Mouse (Mus musculus) layer of hippocampus, adult 18-20 months (tissue): ENCODE measurements around the gene B3gnt7. TPM values are rescaled to one million over a fixed set of nuclear protein-coding genes. Genes with fewer than 3 reads are reported as not detected.

ENCODE experiments used
- DNase-seq, 2 experiments: peaks; one replicate each; pipeline ENCODE4 v3.0.0; 2022; ENCODE audit warnings: low spot score in 2 of 2
- microRNA-seq, 2 experiments: library from miRNA; unstranded; fragments of <30 nt; microRNA quantifications; one replicate each; pipeline ENCODE4 v1.2.0; 2021
- total RNA-seq, 2 experiments: library from RNA; stranded (reverse); gene quantifications; 2 replicates each; pipeline ENCODE4 v1.2.3; 2021

The B3gnt7 gene
- total RNA-seq, 2 experiments from 2014 or later, result 0.76 to 0.89 TPM

DNA sequence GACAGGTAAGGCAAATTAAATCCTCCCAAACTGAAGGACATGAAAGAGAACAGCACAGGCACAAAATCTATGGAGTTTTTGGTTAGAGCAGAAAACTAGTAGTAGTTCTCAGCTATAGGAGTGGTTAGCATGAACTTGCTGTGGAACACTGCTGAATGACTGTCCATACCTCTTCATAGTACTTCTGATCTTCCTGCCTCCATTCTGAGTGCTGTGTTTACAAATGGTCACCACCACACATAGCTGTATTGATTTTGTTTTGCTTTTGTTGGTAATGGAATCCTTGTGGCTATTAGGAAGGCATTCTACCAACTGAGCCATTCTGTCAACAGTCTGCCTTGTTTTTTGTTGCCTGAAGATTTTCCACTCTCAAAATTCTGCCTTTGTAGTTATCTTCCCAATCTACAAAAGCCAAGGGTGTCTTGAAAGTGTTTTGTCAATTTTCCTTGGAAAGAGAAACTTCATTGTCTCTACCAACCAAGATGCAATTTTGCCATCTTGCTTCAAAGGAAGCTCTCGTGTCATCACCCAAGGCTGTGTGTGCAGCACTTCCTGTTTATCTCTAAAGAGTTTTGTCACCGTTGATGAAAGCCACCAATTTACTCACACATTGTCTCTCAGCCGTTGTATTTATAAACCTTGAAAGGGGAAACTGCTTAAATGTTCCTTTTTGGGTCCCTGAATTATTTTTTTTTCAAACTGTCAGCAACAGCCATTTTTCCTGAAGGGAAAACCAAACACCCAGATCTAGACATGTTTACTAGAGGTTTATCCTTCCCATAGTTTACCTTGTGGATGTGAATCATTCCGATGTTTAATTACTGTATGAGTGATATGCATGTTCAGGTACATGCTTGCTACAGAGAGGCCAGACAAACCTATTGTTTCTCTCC lies 41.6 kb downstream of the B3gnt7 start:
- no peak for DNase-seq

DNA sequence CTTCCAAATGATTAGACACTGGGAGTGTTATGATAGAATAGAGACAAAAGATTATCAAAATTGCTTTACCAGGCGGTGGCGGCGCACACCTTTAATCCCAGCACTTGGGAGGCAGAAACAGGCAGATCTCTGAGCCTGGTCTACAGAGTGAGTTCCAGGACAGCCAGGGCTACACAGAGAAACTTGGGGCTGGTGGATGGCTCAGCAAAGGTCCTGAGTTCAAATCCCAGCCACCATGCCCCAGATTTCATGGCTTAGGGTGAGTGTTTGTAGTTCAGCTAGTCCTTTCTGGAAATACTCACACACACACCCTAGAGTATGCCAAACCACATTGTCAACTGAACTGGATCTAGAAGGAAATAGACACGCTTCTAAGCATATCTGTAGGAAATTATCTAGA lies 42.4 kb downstream of the B3gnt7 start:
- DNase-seq, result no peak

DNA sequence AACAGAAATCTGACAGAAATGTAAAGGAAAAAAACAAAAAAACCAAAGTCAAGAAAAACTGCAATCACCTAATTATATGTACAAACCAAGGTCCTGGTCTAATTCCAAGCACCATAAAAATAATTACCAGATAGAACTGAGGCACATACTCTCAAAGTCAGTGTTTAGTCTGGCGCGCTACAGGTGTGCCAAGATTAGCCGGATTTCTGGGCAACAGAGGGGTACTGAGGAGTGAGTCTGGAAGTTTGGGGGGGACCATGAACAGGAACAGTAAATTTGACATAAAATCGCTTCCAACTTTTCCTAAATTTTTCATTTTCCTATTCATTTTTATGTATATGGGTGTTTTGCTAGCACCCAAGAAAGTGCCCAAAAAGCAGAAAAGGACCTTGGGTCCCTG lies 43.3 kb downstream of the B3gnt7 start:
- DNase-seq, result no peak

GRCm38 (mm10) chr1:86346851-86347715 lies 44.5 kb downstream of the B3gnt7 start:
- no peak for DNase-seq

DNA sequence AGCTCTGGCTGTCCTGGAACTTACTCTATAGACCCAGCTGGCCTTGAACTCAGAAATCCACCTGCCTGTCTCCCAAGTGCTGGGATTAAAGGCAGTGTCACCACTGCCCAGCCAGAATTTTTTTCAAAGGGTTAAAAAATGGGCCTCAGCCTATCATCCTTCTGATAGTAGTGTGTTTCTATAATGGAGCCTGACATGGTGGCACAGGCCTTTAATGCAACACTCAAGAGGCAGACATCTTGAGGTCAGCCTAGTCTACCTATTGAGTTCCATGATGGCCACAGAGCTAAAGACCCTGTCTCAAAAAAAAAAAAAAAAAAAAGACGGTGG lies 45.0 kb downstream of the B3gnt7 start:
- DNase-seq, result no peak

DNA sequence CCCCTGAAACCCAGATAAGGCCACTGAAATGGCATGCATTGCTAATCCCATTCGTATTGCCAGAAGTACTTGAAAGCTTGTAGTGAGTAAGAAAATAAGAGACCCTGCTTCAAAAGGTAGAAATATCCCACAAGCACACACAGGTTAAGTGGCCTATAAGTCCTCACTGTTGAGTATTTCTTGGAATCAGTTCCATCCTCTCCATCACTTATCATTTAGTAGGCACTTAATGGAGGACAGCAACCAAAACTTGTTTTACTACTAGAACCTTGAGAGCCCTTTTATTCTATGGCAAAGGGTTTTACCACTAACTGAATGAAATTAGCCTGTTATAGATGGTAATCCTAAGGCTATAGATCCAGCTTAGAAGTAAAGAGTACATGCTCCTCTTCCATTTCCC lies 45.5 kb downstream of the B3gnt7 start:
- no peak for DNase-seq

GRCm38 (mm10) chr1:86348801-86349200 lies 46.2 kb downstream of the B3gnt7 start:
- no peak for DNase-seq

- DNase-seq, result no peak
Observed at GRCm38 (mm10) chr1:86349201-86349600, 46.6 kb downstream of the B3gnt7 start.

DNA sequence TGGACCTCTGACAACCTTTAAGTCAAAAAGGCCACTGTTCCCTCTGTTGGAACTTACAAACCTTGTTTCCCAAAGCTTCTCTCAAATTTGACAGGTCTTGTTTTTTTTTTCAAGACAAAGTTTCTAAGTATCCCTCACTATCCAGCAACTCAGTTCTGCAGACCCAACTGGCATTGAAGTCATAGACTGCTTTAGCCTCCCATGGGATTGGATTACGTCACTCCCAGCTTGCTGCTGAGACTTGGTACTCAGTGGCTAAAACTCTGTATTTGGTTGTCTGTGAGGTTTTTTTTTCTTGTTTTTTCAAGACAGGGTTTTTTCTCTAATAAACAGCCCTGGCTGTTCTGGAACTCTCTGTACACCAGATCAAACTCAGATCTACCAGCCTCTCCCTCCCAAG lies 47.1 kb downstream of the B3gnt7 start:
- no peak for DNase-seq

DNA sequence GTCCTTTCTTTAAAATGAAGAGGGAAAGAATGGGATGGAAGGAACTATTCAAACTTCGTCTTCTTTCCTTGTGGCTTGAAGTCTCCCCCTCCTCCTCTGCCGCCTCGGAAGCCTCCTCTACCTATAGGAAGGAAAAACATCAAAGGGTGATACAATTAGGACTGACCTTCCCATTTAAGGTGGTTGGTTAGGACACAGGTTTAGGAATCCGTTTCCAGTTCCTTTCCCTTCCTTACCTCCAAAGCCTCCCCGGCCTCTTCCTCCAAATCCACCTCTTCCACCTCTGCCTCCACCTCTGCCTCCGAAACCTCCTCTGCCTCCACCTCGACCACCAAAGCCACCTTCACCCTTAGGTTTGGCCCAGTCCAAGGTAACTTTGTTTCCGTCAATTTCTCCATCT lies 47.9 kb downstream of the B3gnt7 start:
- DNase-seq, result no peak

- no peak for DNase-seq
Observed at GRCm38 (mm10) chr1:86354186-86354585, 51.6 kb downstream of the B3gnt7 start.

Small RNA genes within 50 kb of the gene (microRNA-seq; reads per million reads assigned to microRNA genes)
- 58.5 to 68.6 reads per million in 2 experiments for gene mmu-mir-3535

Other genes with a start within 250 kb of the B3gnt7 start
- 100 to 1,000 TPM; 108 to 110 TPM for gene Psmd1, start 238.4 kb upstream of the B3gnt7 start, total RNA-seq
- not detected for gene Htr2b, start 190.9 kb upstream of the B3gnt7 start, total RNA-seq
- 1 to 10 TPM; 5.2 to 6.1 TPM for gene Gm21972, start 169.2 kb upstream of the B3gnt7 start, total RNA-seq
- gene Armc9, start 148.1 kb upstream of the B3gnt7 start, total RNA-seq, result 10 to 100 TPM; 34.5 to 35.6 TPM
- 100 to 1,000 TPM; 139 to 140 TPM for gene Ncl, start 56.6 kb downstream of the B3gnt7 start, total RNA-seq
- gene Nmur1, start 123.4 kb downstream of the B3gnt7 start, total RNA-seq, result not detected
- gene Tex44, start 123.5 kb downstream of the B3gnt7 start, total RNA-seq, result not detected
- gene Ptma, start 223.9 kb downstream of the B3gnt7 start, total RNA-seq, result 100 to 1,000 TPM; 470 to 490 TPM